Mouse (Mus musculus): ENCODE data around the gene Rapgef3. TPM values are rescaled to one million over a fixed set of nuclear protein-coding genes. Genes with fewer than 3 reads are reported as not detected.

Gene Rapgef3
- polyA plus RNA-seq, 1 experiment from 2014 or later: 6.2 TPM

DNA sequence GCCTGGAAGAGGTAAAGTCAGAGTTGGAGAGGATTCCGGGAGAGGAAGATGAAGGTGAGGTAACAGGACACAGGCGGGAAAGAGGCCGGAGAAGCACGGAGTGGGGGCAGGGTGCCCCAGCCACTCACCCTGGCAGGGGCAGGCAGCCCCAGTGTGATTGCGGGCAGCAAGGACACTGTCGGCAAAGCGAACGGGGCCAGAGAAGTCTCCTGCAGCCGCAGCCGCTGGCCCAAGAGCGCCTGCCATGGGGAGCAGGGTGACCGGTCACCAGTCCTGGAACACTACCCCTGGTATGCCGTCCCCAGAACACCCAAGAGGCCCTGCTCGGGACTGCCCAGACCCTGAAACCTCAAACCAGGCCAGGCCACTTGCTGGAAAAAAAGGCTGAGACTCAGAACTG is 40.8 kb upstream of the Rapgef3 start:
- H3K4me1 ChIP-seq: peaks cover 16% of the 10 kb centered on the region
- H3K4me2 ChIP-seq: no peak overlapping the region
- H3K27ac ChIP-seq: no peak overlapping the region
- no peak overlapping the region for H3K9ac ChIP-seq
- no peak for ATAC-seq (ENCODE audit: low FRiP score)
- no peaks in the 10 kb centered on the region for H3K27me3 ChIP-seq
- H3K4me3 ChIP-seq (replicated peaks): no peak overlapping the region
- no peaks in the 10 kb centered on the region for H3K9me3 ChIP-seq
- 91% methylated on average over 14 of the region's 14 CpGs for WGBS
- H3K36me3 ChIP-seq (replicated peaks): peaks cover 55% of the 10 kb centered on the region

DNA sequence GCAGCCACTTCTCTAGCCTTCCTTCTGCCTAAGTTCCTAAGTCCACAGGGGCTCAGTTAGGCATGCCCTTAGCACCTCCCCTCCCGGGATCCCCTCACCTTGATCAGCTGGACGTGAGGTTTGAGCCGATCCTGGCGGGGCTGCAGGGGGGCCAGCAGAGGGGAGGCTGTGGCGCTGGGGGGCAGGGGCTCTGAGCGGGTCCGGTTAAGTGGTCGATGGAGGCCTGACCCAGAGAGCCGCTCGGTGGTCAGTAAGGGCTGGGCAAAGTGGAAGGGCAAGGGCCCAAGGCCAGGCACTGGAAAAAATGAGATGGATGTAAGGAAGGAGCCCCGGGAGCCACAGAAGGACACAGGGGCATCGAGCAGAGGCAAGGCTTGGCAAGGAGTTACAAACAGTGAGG is 40.1 kb upstream of the Rapgef3 start:
- no peaks in the 10 kb centered on the region for H3K27me3 ChIP-seq
- H3K4me3 ChIP-seq (replicated peaks): no peak overlapping the region
- no peaks in the 10 kb centered on the region for H3K9me3 ChIP-seq
- WGBS: 70% methylated on average over 12 of the region's 12 CpGs
- H3K4me2 ChIP-seq: no peak overlapping the region
- H3K27ac ChIP-seq: no peak overlapping the region
- H3K36me3 ChIP-seq (replicated peaks): peaks cover 55% of the 10 kb centered on the region
- ATAC-seq (ENCODE audit: low FRiP score): no peak
- H3K4me1 ChIP-seq: peaks cover 11% of the 10 kb centered on the region
- no peak overlapping the region for H3K9ac ChIP-seq

DNA sequence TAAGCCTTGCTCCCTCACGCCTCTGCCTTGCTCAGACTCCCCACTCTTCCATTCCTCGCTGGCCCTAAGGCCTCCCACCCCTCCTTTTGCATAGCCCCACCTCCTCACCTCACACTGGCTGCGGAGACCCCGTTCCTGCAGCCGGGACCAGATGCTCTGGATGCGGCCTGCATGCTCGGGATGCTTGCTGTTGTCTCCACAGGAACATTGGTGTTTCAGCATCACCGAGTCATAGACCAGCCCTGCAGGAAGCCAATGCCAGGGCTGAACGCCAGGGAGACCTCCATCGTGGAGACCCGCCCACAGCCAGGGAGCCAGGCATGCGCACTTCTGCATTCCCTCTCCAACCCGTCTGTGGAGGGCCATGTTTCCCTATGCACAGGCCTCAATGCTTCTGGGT is 34.8 kb upstream of the Rapgef3 start:
- H3K4me2 ChIP-seq: peak overlapping the region; percentile 41
- H3K4me1 ChIP-seq: peaks cover 31% of the 10 kb centered on the region
- peaks cover 49% of the 10 kb centered on the region for H3K36me3 ChIP-seq (replicated peaks)
- 0 out of 2 replicates have a peak overlapping the region, but pooled peaks have one; percentile 13 for H3K9ac ChIP-seq
- 0 out of 2 replicates have a peak overlapping the region, but pooled peaks have one; percentile 37 for H3K27ac ChIP-seq
- H3K4me3 ChIP-seq (replicated peaks): peak overlapping the region; percentile 22
- no peaks in the 10 kb centered on the region for H3K27me3 ChIP-seq
- H3K9me3 ChIP-seq: no peaks in the 10 kb centered on the region
- ATAC-seq (ENCODE audit: low FRiP score): peak; percentile 63; the same call in 1 of the 2 replicates
- WGBS: 13% methylated on average over 13 of the region's 13 CpGs

DNA sequence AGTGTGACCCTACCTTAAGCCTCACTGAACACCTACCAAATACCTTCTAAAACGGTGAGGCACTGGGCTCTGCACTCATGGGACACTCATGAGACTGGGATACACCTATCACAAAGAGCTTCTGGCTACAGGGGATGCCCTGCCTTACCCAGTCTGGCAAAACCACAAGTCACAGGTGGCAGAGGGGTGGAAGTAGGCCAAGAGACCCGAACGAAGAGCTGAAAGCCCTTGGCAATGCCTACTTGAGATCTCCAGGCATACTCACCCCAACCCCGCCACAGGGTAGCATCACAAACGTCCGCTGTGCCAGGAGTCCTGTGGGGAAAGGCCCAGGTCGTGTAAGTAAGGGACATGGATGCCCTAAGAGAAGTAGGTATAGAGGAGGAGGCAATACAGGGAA is 34.0 kb upstream of the Rapgef3 start:
- H3K27me3 ChIP-seq: no peaks in the 10 kb centered on the region
- ATAC-seq (ENCODE audit: low FRiP score): no peak
- no peak overlapping the region for H3K4me3 ChIP-seq (replicated peaks)
- H3K27ac ChIP-seq: no peak overlapping the region
- WGBS: 83% methylated on average over 7 of the region's 7 CpGs
- peak overlapping the region; percentile 41; the same call in 1 of the 2 replicates for H3K4me2 ChIP-seq
- H3K36me3 ChIP-seq (replicated peaks): peaks cover 49% of the 10 kb centered on the region
- 0 out of 2 replicates have a peak overlapping the region, but pooled peaks have one; percentile 13 for H3K9ac ChIP-seq
- no peaks in the 10 kb centered on the region for H3K9me3 ChIP-seq
- peaks cover 31% of the 10 kb centered on the region for H3K4me1 ChIP-seq

DNA sequence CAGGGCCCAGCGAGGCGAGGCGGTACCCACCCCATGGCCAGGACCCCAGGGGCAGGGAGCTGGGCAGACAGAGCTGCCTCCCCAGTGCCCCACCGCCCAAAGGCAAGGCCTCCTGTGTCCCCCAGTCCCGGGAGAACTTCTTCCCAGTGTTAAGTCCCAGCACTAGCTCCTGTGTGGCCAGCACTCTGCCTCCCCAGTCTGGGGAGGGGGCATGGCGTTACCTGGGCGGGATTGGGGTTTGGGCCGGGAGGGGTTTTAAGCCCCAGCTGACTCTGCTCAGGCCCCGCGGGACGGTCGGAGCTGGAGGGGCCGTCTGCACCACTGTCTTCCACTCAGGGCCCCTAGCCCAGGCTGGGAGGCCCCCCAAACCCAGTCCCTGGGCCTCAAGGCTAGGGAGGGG is 33.1 kb upstream of the Rapgef3 start:
- ATAC-seq (ENCODE audit: low FRiP score): no peak
- H3K36me3 ChIP-seq (replicated peaks): peaks cover 51% of the 10 kb centered on the region
- no peak overlapping the region for H3K4me2 ChIP-seq
- 85% methylated on average over 13 of the region's 13 CpGs for WGBS
- no peak overlapping the region for H3K9ac ChIP-seq
- H3K27me3 ChIP-seq: no peaks in the 10 kb centered on the region
- H3K4me3 ChIP-seq (replicated peaks): no peak overlapping the region
- H3K9me3 ChIP-seq: no peaks in the 10 kb centered on the region
- H3K4me1 ChIP-seq: peaks cover 31% of the 10 kb centered on the region
- H3K27ac ChIP-seq: no peak overlapping the region

DNA sequence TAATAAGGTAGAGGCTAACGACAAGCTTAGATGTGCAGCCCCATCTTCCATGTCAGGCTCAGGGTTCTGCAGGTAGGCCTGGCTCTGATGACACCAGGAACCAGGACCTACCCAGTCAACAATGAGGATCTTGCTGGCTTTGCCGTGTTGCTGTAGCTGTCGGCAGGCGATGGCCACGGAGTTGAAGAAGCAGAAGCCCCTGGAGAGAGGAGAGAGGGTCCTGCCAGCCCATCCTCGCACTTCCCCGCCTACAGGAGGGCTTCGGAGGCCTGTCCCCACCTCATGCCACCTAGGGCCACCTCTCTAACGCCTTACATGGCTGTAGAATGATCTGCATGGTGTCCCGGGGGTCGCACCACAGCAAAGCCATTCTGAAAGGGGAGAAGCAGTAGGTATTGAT is 31.7 kb upstream of the Rapgef3 start:
- H3K27me3 ChIP-seq: no peaks in the 10 kb centered on the region
- ATAC-seq (ENCODE audit: low FRiP score): no peak
- peaks cover 31% of the 10 kb centered on the region for H3K4me1 ChIP-seq
- 0 out of 2 replicates have a peak overlapping the region, but pooled peaks have one; percentile 20 for H3K27ac ChIP-seq
- H3K9me3 ChIP-seq: no peaks in the 10 kb centered on the region
- 88% methylated on average over 11 of the region's 11 CpGs for WGBS
- peaks cover 58% of the 10 kb centered on the region for H3K36me3 ChIP-seq (replicated peaks)
- H3K9ac ChIP-seq: no peak overlapping the region
- no peak overlapping the region for H3K4me3 ChIP-seq (replicated peaks)
- no peak overlapping the region for H3K4me2 ChIP-seq

DNA sequence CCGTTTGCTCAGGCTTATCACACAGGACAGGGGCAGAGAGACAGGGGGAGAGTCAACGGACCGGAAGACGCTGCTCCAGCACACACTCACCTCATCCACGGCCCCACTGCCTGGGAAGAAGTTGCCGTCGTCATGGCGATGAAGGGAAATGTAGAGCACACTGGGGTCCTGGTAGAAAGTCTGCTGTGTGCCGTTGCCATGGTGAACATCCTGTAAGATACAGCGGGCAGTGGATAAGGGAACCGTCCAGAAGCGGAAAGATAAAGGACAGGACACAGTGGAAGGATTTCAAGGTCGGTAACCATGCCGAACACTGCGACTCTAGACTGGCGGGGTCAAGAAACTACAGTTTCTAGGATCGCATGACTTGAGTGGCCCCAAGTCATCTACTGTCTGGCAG is 30.4 kb upstream of the Rapgef3 start:
- H3K27me3 ChIP-seq: no peaks in the 10 kb centered on the region
- no peak overlapping the region; the same call in 1 of the 2 replicates for H3K9ac ChIP-seq
- peak; percentile 75 for ATAC-seq (ENCODE audit: low FRiP score)
- peaks cover 70% of the 10 kb centered on the region for H3K36me3 ChIP-seq (replicated peaks)
- WGBS: 43% methylated on average over 17 of the region's 17 CpGs
- H3K4me3 ChIP-seq (replicated peaks): no peak overlapping the region
- H3K4me1 ChIP-seq: peaks cover 31% of the 10 kb centered on the region
- H3K9me3 ChIP-seq: no peaks in the 10 kb centered on the region
- peak overlapping the region; percentile 10; the same call in 1 of the 2 replicates for H3K4me2 ChIP-seq
- H3K27ac ChIP-seq: peak overlapping the region; percentile 61; the same call in 1 of the 2 replicates

DNA sequence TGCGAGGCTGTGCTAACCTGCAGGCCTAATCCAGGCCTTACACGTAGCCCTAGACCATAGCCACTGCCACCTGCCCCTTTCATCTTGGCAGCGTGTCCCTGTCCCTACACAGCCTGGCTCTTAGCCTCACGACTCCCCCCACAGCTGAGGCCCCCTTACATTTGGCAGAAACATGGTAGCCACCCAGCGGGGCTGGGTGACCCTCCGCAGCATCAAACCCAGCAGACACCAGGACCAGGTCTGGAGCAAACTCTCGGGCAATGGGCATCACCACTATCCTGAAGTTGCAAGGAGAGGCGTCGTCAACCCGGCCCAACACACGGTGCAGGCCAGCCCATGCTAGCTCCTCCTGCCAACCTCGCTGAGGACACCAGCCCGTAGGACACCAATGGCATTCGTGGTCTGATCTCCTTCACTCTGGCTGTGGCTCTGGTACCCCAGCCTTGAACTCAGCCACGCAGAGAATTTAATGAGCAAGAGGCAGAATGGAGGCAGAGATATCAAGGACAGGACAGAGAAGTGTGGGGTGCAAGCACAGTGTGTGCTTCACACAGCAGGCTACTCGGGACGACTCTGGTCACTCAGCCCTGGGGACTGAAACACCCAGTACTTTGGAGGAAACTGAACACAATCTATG is 29.0 kb upstream of the Rapgef3 start:
- H3K4me3 ChIP-seq (replicated peaks): no peak overlapping the region
- H3K4me2 ChIP-seq: no peak overlapping the region
- ATAC-seq (ENCODE audit: low FRiP score): no peak
- no peaks in the 10 kb centered on the region for H3K9me3 ChIP-seq
- 94% methylated on average over 17 of the region's 17 CpGs for WGBS
- H3K27me3 ChIP-seq: no peaks in the 10 kb centered on the region
- H3K4me1 ChIP-seq: peaks cover 21% of the 10 kb centered on the region
- H3K27ac ChIP-seq: no peak overlapping the region
- peaks cover 75% of the 10 kb centered on the region for H3K36me3 ChIP-seq (replicated peaks)
- no peak overlapping the region for H3K9ac ChIP-seq

DNA sequence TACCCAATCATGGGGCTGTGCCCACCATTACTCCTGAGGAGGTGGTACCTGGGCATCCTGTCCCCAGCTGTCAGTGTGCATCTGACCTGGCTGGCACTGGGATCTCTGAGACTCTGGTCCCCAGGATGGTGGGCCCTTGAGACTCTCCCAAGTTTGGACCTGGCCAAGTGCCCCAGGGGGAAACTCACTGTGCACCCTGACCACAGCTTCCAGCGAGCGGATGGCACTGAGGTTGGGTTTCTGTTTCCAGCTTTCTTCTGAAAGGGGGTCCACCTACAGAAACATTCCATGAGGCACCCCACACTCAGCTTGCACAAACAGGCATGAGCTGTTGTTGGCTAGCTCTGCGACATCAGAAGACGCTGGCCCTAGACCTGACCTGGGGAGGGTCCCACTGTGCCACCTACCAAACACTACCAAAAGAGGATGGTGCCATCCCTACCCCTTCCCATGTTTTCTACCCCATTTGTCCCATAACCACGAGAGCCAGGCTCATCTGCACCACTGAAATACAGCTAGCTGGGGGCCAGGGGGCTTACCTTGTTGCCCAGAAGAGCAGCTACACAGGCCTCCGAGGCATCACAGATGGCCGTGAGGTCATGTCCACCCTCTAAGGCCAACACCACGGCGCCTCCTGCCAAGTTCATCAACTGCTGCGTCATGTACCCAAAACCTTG is 27.9 kb upstream of the Rapgef3 start:
- Histone ChIP-seq H3K27ac (no peak overlapping the region), H3K9ac (no peak overlapping the region), H3K27me3 (no peaks in the 10 kb centered on the region), H3K4me1 (peaks cover 21% of the 10 kb centered on the region), H3K9me3 (no peaks in the 10 kb centered on the region), H3K36me3 (replicated peaks) (peaks cover 72% of the 10 kb centered on the region), H3K4me2 (no peak overlapping the region), H3K4me3 (replicated peaks) (no peak overlapping the region)
- WGBS: 97% methylated on average over 10 of the region's 10 CpGs
- no peak for ATAC-seq (ENCODE audit: low FRiP score)

DNA sequence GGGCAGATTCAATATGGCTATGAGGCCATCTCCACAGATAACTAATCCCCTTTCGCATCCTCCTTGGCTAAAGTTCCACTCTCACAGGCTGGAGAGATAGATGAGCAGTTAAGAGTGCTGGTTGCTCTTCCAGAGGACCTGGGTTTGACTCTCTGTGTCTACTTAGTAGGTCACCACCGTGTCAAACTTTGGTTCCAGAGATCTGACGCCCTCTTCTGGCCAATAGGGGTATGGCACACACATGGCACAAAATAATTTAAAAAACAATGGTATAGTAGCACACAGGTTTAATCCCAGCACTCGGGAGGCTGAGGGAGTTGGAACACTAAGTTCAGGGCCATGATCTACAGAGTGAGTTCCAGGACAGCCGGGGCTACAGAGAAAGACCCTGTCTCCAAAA is 26.5 kb upstream of the Rapgef3 start:
- WGBS: 71% methylated on average over 5 of the region's 5 CpGs
- Histone ChIP-seq H3K4me1 (peaks cover 16% of the 10 kb centered on the region), H3K4me2 (no peak overlapping the region), H3K27ac (no peak overlapping the region), H3K4me3 (replicated peaks) (no peak overlapping the region), H3K36me3 (replicated peaks) (peaks cover 60% of the 10 kb centered on the region), H3K27me3 (no peaks in the 10 kb centered on the region), H3K9me3 (no peaks in the 10 kb centered on the region), H3K9ac (no peak overlapping the region)
- ATAC-seq (ENCODE audit: low FRiP score): no peak

DNA sequence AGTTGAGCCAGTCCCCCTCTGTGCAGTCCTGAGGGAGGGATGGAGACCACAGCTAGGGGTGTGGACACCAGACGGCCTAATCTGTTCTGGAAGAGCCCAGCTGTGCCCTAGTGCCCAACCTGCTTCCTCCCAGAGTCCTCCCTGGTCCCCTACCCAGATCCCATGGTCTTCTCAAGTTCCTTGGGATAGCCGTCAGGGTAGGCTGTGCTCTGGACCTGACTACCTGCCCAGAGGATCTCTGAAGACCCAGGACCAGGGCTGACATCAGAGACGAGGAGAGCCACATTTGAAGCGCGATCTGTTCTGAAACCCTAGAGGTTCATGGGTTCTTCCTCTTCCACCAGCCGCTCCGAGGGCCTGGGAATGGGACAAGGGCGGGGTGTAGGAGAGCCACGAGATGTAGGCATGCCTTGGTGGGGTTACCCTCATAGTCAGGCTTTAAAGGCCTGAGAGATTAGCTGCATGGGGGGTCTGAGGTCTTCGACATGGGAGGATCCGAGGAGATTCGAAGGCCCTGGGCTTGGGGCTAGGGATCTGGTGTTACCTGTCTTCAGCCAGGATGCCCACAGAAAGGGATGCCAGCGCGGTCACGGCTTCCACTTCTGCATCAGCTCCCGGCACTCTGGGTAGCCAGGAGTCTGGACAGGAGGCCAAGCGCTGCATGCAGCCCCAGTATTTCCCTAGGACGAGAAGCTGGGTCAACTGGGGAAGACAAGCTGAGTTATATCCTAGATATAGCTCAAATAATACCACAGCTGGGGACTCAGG is 25.8 kb upstream of the Rapgef3 start:
- H3K4me2 ChIP-seq: no peak overlapping the region
- ATAC-seq (ENCODE audit: low FRiP score): no peak
- 94% methylated on average over 18 of the region's 18 CpGs for WGBS
- H3K36me3 ChIP-seq (replicated peaks): peaks cover 58% of the 10 kb centered on the region
- no peaks in the 10 kb centered on the region for H3K9me3 ChIP-seq
- H3K27me3 ChIP-seq: no peaks in the 10 kb centered on the region
- H3K27ac ChIP-seq: no peak overlapping the region
- peaks cover 14% of the 10 kb centered on the region for H3K4me1 ChIP-seq
- H3K4me3 ChIP-seq (replicated peaks): no peak overlapping the region
- no peak overlapping the region for H3K9ac ChIP-seq

DNA sequence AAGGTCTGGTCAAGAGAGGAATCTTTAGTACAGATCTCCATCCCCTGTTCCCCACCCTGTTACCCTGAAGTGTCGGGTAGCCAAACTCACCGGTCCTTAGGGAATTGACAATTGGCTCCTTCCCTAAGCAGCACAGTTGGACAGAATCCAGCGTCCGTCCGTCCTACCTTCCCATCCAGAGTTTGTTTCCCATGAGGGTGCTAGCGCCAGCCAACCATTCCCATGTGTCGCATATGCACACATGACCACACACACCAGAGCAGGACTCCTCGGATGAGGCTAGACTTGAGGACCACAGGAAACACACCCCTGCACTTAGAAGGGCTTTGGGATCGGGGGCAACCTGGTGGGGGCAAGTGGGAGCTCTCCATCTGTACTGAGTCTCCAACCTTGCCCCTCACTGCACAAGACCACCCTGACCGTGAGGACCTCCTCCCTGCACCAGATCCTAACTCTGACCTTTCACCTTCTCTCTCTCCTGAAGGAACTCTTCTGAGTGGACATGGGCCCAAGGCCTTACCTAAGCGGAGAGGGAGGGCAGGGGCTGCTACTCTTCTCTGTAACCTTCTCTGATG is 23.4 kb upstream of the Rapgef3 start:
- Histone ChIP-seq H3K9me3 (no peaks in the 10 kb centered on the region), H3K27ac (no peak overlapping the region), H3K36me3 (replicated peaks) (peaks cover 40% of the 10 kb centered on the region), H3K9ac (no peak overlapping the region), H3K4me3 (replicated peaks) (no peak overlapping the region), H3K4me2 (no peak overlapping the region), H3K4me1 (peaks cover 17% of the 10 kb centered on the region; the same call in 1 of the 2 replicates), H3K27me3 (no peaks in the 10 kb centered on the region)
- WGBS: 95% methylated on average over 11 of the region's 11 CpGs
- ATAC-seq (ENCODE audit: low FRiP score): no peak
